Mouse (Mus musculus) liver, embryonic 11.5 days (tissue): ENCODE results near the gene Ntng1. TPM values are rescaled to one million over a fixed set of nuclear protein-coding genes. Genes with fewer than 3 reads are reported as not detected.

Source experiments
- ATAC-seq: fragments of 200-750 bp; cut with Nextera tagmentation; replicated peaks from 2 replicates; pipeline ENCODE4 v1.8.0; 2017; ENCODE audit warnings: moderate number of reproducible peaks, mild to moderate bottlenecking, moderate TSS enrichment, moderate library complexity; ENCODE audit not compliant: low FRiP score
- DNase-seq: peaks from one replicate; pipeline ENCODE4 v3.0.0-alpha.2; 2017; ENCODE audit warnings: low spot score
- H3K27ac ChIP-seq: fragments of 300-500 bp; sonication (generic); 2 replicates; pipeline ENCODE4 v1.5.1; 2014; ENCODE audit warnings: mild to moderate bottlenecking, low read depth, low read length, control low read depth
- H3K27me3 ChIP-seq: fragments of 300-500 bp; sonication (generic); replicated peaks from 2 replicates; pipeline ENCODE4 v1.6.1; 2014; ENCODE audit warnings: low read length, mixed read lengths; ENCODE audit not compliant: control insufficient read depth, insufficient read depth
- H3K36me3 ChIP-seq: fragments of 300-500 bp; sonication (generic); 2 replicates; pipeline ENCODE4 v1.6.1; 2014; ENCODE audit warnings: mild to moderate bottlenecking, low read length, moderate library complexity, mixed read lengths; ENCODE audit not compliant: control insufficient read depth, insufficient read depth
- H3K4me1 ChIP-seq: fragments of 300-500 bp; sonication (generic); replicated peaks from 2 replicates; pipeline ENCODE4 v1.6.1; 2014; ENCODE audit warnings: low read length, mixed read lengths; ENCODE audit not compliant: control insufficient read depth, insufficient read depth
- H3K4me2 ChIP-seq: fragments of 300-500 bp; sonication (generic); 2 replicates; pipeline ENCODE4 v1.6.1; 2014; ENCODE audit warnings: mild to moderate bottlenecking, control low read depth, moderate library complexity
- H3K4me3 ChIP-seq: fragments of 300-500 bp; sonication (generic); 2 replicates; pipeline ENCODE4 v1.5.1; 2014; ENCODE audit warnings: low read depth, low read length, control low read depth
- H3K9ac ChIP-seq: fragments of 300-500 bp; sonication (generic); 2 replicates; pipeline ENCODE4 v1.6.1; 2014; ENCODE audit warnings: low read depth, low read length, control low read depth
- H3K9me3 ChIP-seq: fragments of 300-500 bp; sonication (generic); 2 replicates; pipeline ENCODE4 v1.6.1; 2016; ENCODE audit warnings: low read length, inconsistent platforms, mixed read lengths; ENCODE audit not compliant: control insufficient read depth
- WGBS: fragments of 180-500 bp; shearing (Covaris S2); extraction: QIAGEN DNeasy Blood & Tissue Kit; methylation state at CpG from one replicate; pipeline ENCODE4 v1.1.7; 2014; 5-methylcytosine and 5-hydroxymethylcytosine counted together
- polyA plus RNA-seq: library from polyadenylated mRNA; unstranded; fragments of >200 nt; fragmentation: Nextera tagmentation; extraction: Ambion mirVana; gene quantifications from 2 replicates; pipeline ENCODE4 v1.2.1, GENCODE M21; 2014

Gene Ntng1
- polyA plus RNA-seq, 1 experiment from 2014 or later: 0.10 TPM

DNA sequence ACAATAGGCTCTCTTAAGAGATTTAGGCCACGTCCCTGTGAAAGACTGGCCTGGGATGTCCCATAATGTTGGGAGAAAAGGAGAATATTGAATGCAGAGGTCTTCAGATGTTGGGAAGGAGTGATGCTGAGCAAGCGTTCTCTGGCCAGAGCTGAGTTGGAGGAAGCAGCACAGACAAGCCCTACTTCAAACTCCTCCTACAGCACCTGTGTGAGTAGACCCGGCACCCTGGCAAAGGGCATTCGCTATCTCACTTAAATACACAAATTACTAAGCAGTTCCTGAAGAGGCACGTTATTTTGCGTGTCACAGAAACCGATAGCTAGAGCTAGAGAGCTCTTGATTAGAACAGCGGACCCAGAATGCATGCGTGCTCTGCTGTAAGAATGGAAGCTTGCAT lies 10.7 kb downstream of the Ntng1 start:
- no peak for ATAC-seq
- Histone ChIP-seq H3K9me3 (no peaks in the 10 kb centered on the region), H3K9ac (no peak overlapping the region), H3K4me1 (no peaks in the 10 kb centered on the region), H3K27me3 (no peaks in the 10 kb centered on the region), H3K4me2 (no peak overlapping the region), H3K4me3 (no peak overlapping the region), H3K36me3 (no peaks in the 10 kb centered on the region), H3K27ac (no peak overlapping the region)
- DNase-seq: no peak
- WGBS: 74% methylated on average over 9 of the region's 9 CpGs

DNA sequence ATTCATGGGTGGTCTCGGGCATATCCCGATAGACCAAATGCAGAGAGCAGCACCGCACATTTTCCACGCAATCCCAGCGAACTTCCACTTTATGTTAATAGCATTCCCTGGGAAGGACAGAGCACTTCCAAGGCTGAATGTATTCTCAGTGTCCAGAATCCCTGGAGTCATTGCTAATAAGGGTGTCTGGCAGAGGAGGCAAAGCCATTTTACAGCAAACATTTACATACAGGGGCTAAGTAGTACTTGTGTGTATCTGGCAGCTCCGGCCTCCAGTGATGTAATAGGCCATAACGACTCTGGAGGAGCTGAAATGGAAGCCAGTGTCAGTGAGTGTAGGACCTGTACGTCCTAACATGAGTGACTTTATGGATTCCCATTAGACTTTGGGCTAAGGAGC lies 11.5 kb downstream of the Ntng1 start:
- Histone ChIP-seq H3K9me3 (no peaks in the 10 kb centered on the region), H3K4me2 (no peak overlapping the region), H3K4me1 (no peaks in the 10 kb centered on the region), H3K27ac (no peak overlapping the region), H3K36me3 (no peaks in the 10 kb centered on the region), H3K27me3 (no peaks in the 10 kb centered on the region), H3K9ac (no peak overlapping the region), H3K4me3 (no peak overlapping the region)
- no peak for DNase-seq
- WGBS: 79% methylated on average over 8 of the region's 8 CpGs
- ATAC-seq: no peak

DNA sequence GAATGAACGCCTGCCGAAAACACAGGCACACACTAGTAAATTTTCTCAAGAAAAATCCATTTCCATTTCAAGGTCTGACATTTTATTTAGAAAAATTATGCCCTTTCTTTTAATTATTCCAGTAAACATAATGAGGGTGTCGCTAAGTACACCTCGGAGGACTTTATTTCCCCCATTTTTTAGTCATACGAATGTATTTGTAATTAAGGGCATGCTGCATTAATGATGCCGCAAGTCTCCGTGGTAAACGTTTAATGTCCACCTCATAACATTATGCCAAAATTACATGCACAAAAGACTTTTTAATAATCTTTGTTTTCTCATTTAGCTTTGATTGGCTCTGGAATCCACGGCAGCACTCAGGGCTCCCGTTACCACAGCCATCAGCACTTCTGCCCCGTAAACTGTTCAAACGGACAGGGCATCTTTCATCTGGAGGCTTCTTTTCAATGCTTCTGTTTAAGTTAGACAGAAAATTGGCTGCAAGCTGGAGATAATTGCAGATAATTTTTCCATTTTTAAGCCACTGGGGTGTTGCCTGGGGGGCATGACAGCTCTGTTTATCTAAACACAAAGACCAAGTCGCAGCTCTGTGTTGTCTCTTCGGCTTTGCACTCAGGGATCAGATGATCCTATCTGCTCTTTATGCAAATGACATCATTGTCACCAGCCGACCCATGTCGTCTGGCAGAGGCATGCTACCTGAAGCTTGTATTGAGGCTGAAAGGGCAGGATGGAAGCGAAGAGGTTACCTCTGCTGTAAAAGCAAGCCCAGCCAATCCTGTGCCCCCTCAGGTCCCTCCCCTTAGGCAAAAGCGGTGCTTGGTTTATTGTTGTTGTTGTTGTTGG lies 12.5 kb downstream of the Ntng1 start:
- Histone ChIP-seq H3K9ac (no peak overlapping the region), H3K27me3 (no peaks in the 10 kb centered on the region), H3K4me3 (no peak overlapping the region), H3K4me1 (no peaks in the 10 kb centered on the region), H3K36me3 (no peaks in the 10 kb centered on the region), H3K27ac (no peak overlapping the region), H3K4me2 (no peak overlapping the region), H3K9me3 (no peaks in the 10 kb centered on the region)
- DNase-seq (no peak), ATAC-seq (no peak)
- 63% methylated on average over 18 of the region's 18 CpGs for WGBS

DNA sequence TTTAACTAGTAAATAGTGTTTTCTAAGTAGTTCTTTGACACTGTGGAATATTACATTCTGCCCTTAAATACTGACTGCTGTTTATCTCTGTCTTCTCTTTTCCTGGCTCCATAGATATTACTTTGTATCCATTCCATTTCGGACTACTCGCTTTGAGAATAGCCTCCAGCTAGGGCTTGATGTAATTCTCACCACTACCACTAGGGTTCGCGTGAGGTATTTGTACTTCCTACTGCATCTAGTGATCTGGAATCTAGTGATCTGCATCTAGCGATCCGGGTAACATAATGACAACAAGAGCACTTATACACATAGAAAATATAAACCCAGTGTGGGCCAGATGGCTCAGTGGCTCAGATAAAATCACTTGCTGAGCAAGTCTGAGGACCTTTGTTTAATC lies 14.2 kb downstream of the Ntng1 start:
- ATAC-seq (no peak), DNase-seq (no peak)
- Histone ChIP-seq H3K9ac (no peak overlapping the region), H3K36me3 (no peaks in the 10 kb centered on the region), H3K4me2 (no peak overlapping the region), H3K4me3 (no peak overlapping the region), H3K27me3 (no peaks in the 10 kb centered on the region), H3K27ac (no peak overlapping the region), H3K9me3 (no peaks in the 10 kb centered on the region), H3K4me1 (no peaks in the 10 kb centered on the region)
- WGBS: 46% methylated on average over 6 of the region's 6 CpGs

DNA sequence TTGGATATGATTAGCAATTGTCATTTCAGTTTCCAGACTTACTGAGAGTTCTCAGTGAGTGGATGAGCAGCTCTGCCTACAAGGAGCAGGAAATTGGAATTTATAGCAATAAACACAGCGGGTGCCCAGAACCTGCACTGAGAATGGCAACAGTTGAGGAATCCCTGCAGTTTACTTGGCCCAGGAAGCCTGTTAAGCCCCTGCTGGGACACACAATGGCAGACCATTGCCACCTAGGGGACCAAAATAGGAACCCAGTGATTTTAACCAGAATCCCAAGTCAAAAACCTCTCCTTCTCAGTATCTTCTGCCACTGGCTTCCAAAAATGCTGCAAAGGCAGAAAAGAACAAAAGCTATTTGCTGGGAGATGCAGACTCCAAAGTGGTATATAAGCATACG lies 37.8 kb downstream of the Ntng1 start:
- WGBS: 39% methylated on average over 2 of the region's 2 CpGs
- no peak overlapping the region for H3K4me3 ChIP-seq
- H3K4me1 ChIP-seq: no peaks in the 10 kb centered on the region
- no peak overlapping the region for H3K27ac ChIP-seq
- ATAC-seq (no peak), DNase-seq (no peak)
- no peaks in the 10 kb centered on the region for H3K36me3 ChIP-seq
- H3K9ac ChIP-seq: no peak overlapping the region
- no peaks in the 10 kb centered on the region for H3K9me3 ChIP-seq
- H3K27me3 ChIP-seq: no peaks in the 10 kb centered on the region
- H3K4me2 ChIP-seq: no peak overlapping the region

DNA sequence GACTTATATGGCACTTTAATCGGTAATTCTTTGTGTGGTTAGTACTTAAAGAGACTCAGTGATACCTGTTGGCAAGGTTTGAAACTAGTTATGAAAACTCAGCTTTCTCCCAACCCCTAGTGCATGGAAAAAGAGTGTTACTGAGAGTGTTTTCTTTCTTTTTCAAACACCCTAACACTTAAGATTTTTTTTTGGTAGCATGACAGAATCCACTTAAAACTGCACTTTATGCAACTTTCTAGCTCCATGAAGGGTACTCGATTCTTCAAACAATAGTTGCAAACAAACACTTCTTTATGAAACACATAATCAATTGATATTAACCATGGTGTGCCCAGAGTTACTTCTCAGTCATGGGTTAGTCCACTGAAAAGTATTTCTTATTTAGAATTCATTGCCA lies 49.4 kb downstream of the Ntng1 start:
- H3K27me3 ChIP-seq: no peaks in the 10 kb centered on the region
- no peak for ATAC-seq
- H3K4me1 ChIP-seq: no peaks in the 10 kb centered on the region
- no peak overlapping the region for H3K4me2 ChIP-seq
- no peak overlapping the region for H3K9ac ChIP-seq
- H3K9me3 ChIP-seq: no peaks in the 10 kb centered on the region
- 71% methylated on average over 2 of the region's 2 CpGs for WGBS
- no peak overlapping the region for H3K4me3 ChIP-seq
- H3K27ac ChIP-seq: no peak overlapping the region
- H3K36me3 ChIP-seq: no peaks in the 10 kb centered on the region
- no peak for DNase-seq

DNA sequence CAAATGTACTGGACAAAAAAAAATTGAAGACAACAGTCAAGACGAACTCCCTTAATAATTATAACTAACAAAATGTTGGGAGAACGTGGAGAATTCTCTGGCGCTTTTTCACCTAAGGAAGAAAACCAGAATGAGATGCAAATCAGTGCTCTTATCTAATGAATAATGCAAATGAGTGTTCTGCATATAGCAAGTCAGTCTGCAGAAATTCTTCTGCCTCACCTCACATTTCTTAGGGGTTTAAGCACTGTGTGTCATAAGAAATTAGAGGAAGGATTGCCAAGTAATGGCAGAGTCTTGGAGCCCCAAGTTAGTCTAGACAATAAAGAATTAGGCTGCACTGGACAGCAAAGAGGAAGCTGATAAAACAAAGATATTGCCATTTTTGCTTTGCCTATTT lies 49.8 kb downstream of the Ntng1 start:
- 69% methylated on average over 3 of the region's 3 CpGs for WGBS
- H3K4me3 ChIP-seq: no peak overlapping the region
- H3K9me3 ChIP-seq: no peaks in the 10 kb centered on the region
- H3K36me3 ChIP-seq: no peaks in the 10 kb centered on the region
- no peak for ATAC-seq
- no peak overlapping the region for H3K27ac ChIP-seq
- DNase-seq: no peak
- no peak overlapping the region for H3K9ac ChIP-seq
- H3K27me3 ChIP-seq: no peaks in the 10 kb centered on the region
- no peak overlapping the region for H3K4me2 ChIP-seq
- no peaks in the 10 kb centered on the region for H3K4me1 ChIP-seq

DNA sequence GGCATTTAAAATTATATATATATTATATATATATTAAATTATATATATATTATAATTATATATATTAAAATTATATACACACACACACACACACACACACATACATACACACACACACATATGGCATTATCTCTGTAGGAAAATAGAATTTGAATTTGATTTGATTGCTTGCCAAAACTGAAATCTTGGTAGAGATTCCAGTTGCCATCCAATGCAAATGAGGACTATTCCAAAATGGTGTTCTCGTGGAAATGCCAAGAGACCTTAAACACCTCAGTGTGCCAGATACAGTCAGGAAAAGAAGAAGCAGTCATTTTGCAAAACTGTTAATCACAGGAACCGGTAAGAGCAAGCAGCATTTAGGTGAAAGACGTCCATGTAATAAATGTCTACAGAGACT lies 51.3 kb downstream of the Ntng1 start:
- WGBS: 78% methylated on average over 3 of the region's 3 CpGs

DNA sequence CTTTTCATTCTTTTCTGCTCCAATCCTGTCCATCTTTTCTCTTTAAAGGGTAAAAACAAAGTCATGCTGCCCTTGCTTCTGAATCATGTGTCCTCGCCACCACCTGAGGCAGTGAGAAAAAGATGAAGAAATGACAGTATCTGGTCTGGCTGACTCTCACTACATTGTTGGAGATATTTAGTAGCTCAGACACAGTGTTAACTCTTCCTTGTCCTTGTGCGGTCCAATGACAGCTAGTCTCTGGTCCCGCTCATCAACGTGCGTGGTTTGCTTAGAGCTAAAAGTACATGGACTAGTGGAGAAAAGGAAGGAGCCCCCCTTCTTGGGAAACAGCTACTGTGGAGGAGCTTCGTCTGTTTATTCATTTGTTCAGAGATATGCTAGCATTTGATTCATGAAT lies 56.6 kb downstream of the Ntng1 start:
- Histone ChIP-seq H3K4me1 (no peaks in the 10 kb centered on the region), H3K27me3 (no peaks in the 10 kb centered on the region), H3K9me3 (no peaks in the 10 kb centered on the region), H3K36me3 (no peaks in the 10 kb centered on the region), H3K9ac (no peak overlapping the region), H3K27ac (no peak overlapping the region), H3K4me3 (no peak overlapping the region), H3K4me2 (no peak overlapping the region)
- ATAC-seq (no peak), DNase-seq (no peak)
- WGBS: 74% methylated on average over 6 of the region's 6 CpGs

More for the DNA sequence above, 51.3 kb downstream of the Ntng1 start:
- DNase-seq (no peak), ATAC-seq (no peak)
- no peak overlapping the region for H3K4me2 ChIP-seq
- no peaks in the 10 kb centered on the region for H3K27me3 ChIP-seq
- H3K9me3 ChIP-seq: no peaks in the 10 kb centered on the region
- no peak overlapping the region for H3K27ac ChIP-seq
- no peak overlapping the region for H3K9ac ChIP-seq
- H3K4me1 ChIP-seq: no peaks in the 10 kb centered on the region
- H3K4me3 ChIP-seq: no peak overlapping the region
- no peaks in the 10 kb centered on the region for H3K36me3 ChIP-seq
